Mouse (Mus musculus) megakaryocyte, adult 5-6 weeks (primary cell): ENCODE data around the gene Sowahb. TPM values are rescaled to one million over a fixed set of nuclear protein-coding genes. Genes with fewer than 3 reads are reported as not detected.

Source experiments
- ATAC-seq: 2 replicates; pipeline ENCODE4 v1.8.0; 2016; ENCODE audit warnings: mild to moderate bottlenecking, inconsistent platforms; ENCODE audit not compliant: poor library complexity, severe bottlenecking
- total RNA-seq, 2 experiments: library from RNA; stranded (forward) in 1 of 2; stranded (reverse) in 1 of 2; fragments of 153-499, 151-499 nt in 1 of 2; fragments of 221-1000, 200-1000 nt in 1 of 2; gene quantifications; 2 replicates each; pipeline versions ENCODE4 v1.2.3 to v1.2.4; 2015 to 2017

Gene Sowahb
- not detected in 2 replicates for total RNA-seq (2015)
- not detected in 2 replicates for total RNA-seq (2017)

DNA sequence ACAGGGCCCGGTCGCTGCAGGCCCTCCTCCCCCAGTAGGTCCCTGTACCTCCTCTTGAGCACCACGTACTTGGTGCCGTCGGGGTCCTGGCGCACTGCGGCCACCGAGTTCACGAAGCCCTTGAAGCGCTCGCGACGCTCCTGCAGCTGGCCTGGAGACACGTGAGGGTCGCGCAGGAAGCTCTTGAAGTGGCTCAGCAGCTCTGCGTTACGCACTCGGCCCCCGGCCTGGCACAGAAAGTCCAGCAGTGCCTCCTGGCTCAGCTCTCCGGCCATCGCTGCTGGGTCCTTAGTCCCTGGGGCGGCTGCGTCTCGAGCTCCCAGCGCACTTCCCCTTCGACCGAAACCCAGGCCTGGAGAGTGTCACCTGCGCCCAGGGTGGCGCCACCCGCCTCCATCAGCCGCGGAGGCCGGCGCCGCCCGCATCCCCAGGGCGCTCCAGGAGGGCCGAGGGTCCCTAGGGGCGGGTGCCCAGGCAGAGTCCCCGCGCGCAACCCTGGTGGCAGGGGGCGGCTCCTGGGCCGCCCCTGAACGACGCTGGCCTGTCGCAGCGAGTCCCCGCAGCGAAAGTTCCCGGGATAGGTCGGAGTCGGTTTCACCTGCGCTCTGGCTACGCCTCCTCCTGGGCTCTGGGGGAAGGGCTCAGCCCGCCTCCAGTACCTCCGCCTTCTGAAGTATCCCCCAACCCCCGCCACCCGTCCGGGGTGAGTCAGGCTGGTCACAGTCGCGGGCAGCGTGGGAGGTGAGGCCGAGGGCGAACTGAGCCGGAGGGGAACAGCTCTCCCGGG lies at the start of gene Sowahb:
Gene Sowahb (minus strand): TSS at position 439 of the 787 bp plus-strand sequence.
- ATAC-seq: peak; percentile 74

- ATAC-seq: peak; percentile 30
Measured at GRCm38 (mm10) chr5:93093638-93094527, 49.1 kb upstream of the Sowahb start.

- peak; percentile 73 for ATAC-seq
Measured at GRCm38 (mm10) chr5:93092857-93093622, 48.2 kb upstream of the Sowahb start, which contains the start of gene Sept11. Gene Sept11 (plus strand): TSS chr5:93093437.

DNA sequence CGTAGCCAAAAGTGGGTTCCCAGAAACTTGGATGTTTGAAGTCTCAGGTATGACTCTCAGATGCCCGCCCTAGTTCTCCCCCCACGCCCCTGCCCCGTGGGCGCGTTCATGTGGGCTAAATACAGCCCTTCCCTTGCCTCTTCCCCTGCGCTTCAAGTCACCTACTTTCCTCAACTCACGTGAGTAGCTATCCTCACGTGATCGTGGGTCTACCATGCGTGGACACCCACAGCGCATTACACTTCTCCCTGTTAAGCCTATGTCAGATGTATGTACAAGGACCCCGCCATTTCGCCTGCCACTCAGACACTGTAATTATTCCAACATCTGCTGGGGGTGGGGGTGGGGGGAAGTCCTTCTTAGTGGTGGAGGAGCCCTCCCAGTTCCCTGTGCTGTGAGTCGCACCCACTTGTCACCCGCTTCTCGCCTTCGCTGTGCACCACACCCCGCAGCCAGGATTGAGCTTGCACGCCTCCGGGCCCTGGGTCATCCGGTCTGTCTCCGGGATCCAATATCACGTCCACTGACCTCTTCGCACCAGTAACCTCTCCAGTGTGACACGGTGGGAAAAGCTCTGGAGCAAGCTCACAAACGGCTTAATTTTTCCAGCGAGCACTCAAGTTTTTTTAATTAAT lies 47.4 kb upstream of the Sowahb start:
- ATAC-seq: peak; percentile 51

DNA sequence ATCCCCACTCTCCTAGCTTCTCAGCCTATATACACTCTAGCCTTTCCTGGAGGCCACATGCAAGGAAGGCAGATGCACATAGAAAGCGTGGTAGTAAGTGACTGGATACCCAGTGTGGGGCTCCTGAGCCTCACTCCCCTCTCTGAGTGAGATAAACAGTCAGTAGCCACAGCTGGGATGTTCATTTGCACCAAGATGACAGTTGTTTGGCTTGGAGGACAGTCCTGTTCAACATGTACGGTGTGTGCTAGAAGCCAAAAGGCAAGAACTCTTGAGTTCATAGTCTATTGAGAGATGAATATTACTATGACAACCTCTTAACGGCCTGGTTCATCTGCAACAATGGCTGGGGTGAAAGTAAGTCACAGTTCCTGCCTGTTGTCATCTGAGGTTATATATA lies 46.4 kb upstream of the Sowahb start:
- ATAC-seq: no peak

DNA sequence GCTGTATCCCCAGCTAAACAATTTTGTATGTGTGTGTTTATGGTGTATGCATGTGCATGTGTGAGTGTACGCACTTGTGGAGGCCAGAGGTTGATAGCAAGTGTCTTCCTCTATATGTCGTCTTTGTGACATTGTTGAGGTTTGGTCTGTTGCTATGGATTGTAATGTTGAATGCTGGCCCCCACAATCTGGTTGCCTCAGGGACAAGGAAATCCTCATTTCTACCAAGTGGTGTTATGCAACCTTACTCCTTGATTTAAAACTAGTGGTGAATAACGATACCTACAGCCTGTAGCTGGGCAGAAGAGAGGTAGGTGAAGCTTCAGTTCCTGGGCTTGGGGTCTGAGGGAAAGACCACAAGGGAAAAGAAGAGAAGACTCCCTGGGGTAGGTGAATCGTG lies 41.1 kb upstream of the Sowahb start:
- ATAC-seq: peak; percentile 21; the same call in 1 of the 2 replicates

DNA sequence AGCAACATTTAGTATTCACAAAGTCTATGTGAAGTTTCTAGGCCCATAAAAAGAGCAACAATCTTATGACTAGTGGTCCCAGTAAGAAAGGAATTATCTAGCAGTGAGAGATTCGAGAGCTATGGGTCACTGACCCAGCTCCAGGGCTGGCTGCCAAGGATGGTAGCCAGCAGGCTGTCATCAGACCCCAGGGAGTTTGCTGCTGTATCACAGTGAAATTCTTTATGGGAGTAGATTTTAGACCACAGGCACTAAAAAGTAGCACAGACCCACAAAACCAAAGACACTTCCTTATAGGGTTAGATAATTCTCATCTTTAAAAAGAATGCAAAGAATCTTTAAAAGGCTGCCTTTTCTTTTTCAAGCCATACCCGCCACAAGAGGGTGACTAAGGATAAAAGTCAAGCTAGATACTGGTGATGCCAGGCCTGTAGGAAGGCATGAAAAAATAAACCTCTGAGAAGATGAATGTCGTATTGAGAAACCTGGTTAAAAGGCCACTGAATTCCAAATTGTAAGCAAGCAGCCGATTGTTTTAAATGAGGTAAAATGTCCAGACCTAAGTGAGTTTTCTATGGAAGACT lies 40.3 kb upstream of the Sowahb start:
- no peak for ATAC-seq

- no peak for ATAC-seq
Measured at GRCm38 (mm10) chr5:93079596-93079995, 34.8 kb upstream of the Sowahb start.

DNA sequence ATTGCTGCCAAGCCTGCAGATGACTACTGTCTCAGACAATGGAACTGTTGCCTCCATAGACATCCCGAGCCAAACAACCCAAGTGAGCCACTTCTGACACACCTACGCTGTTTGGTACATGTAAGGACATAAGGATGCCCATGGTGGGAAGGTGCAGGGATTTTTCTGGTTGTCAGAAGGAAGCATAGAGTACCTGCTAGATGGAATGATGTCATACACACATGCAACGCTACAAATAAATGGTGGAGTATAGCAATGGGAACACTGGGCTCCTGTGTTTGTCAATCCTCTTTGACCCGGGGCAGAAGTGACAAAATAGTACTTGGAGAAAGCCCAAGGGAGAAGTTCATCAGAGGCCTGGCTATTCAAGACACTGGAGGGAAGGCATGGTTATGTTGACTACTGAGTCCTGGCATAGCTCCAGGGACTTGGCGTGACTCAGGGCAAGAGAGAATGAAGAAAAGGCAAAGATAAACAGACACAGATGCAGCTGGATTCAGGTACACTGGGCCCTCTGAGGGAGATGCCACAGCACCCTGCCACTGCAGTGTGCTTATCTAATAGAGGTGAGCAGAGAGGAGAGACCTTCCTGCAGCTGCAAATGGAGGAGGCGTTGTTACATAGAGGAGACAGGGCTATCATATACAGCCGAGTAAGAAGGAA lies 33.0 kb upstream of the Sowahb start:
- ATAC-seq: no peak

GRCm38 (mm10) chr5:93060865-93061264 lies 16.0 kb upstream of the Sowahb start:
- no peak for ATAC-seq

DNA sequence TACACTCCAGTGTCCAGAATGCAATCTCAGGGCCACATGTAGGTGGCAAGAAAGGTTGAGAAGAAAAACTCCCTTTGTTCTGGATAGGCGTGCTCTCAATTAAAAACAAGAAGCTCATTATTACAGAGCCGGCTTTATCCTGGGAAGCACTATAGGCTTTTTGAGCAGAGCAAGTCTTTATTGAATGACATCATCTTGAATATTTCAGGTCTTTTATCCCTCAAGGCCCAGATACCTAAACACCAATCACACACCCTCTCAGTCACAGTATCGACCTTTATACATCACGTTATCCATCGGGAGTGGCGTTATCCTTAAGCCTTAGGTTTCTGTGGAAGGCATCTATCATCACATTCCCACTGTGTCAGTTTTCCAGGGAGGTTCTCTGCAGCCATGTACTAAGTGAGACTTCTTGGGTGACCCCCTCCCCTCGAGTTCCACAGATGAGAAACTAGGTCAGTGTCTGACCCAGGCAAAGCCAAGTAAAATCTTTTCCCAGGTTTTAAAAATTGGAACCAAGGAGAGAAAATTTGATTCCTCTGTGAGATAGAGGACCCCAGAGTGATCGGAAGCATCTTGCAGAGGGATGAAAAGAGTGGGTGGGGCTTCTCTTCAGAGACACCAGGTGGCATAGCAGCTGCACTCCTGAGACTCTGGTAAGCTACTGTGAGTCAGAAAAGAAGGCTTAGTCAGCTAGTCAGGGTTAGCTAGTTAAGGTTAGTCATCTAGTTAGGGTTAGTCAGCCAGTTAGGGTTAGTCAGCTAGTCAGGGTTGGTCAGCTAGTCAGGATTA lies 9.0 kb upstream of the Sowahb start:
- no peak for ATAC-seq

DNA sequence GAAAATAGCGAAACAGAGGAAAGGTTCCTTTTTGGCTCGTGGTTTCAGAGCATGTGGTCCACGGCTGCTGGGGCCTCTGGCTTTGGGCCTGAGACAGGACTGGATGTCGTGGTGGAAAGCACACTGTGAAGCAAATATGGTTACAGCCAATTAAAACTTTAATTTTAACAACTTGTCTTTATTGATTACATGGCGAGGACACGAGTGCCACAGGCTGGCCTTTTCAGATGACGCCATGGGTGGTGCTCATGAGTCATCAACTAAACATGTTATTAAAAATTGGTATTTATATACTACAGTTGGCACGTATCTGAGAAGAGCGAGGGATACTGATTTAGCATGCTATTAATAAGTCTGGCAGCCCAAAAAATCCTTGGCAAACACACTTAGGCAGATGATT lies 7.1 kb upstream of the Sowahb start:
- ATAC-seq: no peak

DNA sequence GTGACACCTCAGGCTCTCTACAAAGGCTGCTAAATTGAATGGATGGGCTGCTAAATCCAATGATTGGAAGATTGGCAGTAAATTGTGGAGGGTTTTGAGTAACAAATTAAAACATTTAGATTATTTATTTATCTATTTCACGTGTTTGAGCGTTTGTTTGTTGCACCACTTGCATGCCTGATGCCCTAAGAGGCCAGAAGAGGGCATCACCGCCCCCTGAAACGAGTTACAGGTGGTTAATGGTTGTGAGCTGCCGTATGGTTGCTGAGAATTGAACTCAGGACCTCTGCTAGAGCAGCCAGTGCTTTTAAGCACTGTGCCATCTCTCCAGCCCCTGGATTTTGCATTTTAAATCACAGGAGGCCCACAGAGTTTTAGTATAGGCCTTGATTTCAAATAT lies 6.2 kb upstream of the Sowahb start:
- no peak for ATAC-seq

DNA sequence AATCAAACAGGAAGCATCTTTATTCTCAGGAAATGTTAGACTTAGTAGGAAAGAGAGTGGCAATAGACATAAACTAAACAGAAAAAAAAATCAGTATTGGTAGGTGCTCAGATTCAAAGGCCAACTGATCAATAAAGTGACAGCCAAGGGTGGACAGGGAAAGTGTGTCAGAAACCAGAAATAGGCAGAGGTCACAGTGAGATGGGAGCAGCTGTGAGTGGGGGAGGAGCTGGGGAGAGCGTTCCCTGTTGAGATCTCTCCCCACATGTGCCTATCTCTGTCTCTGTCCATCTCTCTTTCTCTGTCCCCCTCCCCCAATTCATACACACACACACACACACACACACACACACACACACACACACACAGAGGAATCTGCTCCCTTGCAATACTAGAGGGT lies 5.1 kb upstream of the Sowahb start:
- no peak for ATAC-seq

- ATAC-seq: no peak
Measured at GRCm38 (mm10) chr5:93048481-93049240, 3.8 kb upstream of the Sowahb start.

DNA sequence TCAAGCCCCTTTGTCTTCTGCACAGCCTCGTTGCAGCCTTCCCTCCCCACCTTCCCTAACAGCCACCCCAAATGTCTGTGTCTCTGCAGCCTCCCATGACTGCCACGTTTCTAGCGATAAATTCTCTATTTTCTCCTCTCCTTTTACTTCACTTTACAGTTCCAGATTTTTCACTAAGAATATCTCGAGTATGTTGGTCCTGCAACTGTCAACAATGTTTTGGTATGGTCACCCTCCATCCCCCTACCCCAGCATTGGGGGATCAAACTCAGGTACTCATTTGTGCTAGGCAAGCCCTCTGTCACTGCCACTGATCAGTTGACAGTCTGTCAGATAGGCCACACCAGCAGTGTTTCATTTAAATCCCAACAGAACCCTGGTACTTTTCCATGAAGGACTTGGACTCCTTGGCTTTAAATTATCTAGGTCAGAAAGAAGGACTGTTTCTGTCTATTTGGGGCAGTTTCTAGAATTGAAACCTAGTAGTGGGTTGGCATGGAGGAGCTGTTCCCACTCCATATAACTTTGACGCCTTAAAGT lies 1.6 kb upstream of the Sowahb start:
- no peak for ATAC-seq

- ATAC-seq: no peak
Measured at GRCm38 (mm10) chr5:93045371-93045714, 521 bp upstream of the Sowahb start.
